Mouse (Mus musculus) embryonic facial prominence, embryonic 14.5 days (tissue): ENCODE measurements around the gene Hoxd13. TPM values are rescaled to one million over a fixed set of nuclear protein-coding genes. Genes with fewer than 3 reads are reported as not detected.
A peak's percentile ranks its signal among the peaks of the same experiment; 100 is the strongest.

Experiments used
- ATAC-seq: fragments of 200-750 bp; cut with Nextera tagmentation; 2 replicates; pipeline ENCODE4 v1.8.0; 2017; ENCODE audit warnings: low read depth, moderate number of reproducible peaks, moderate TSS enrichment
- DNase-seq: peaks from one replicate; pipeline ENCODE4 v3.0.0-alpha.2; 2015; ENCODE audit warnings: low spot score
- H3K27ac ChIP-seq: fragments of 300-500 bp; sonication (generic); replicated peaks from 2 replicates; pipeline ENCODE4 v1.5.1; 2014; ENCODE audit warnings: low read depth, mild to moderate bottlenecking, low read length, moderate library complexity
- H3K27me3 ChIP-seq: fragments of 300-500 bp; sonication (generic); replicated peaks from 2 replicates; pipeline ENCODE4 v1.6.1; 2014; ENCODE audit warnings: low read length; ENCODE audit not compliant: control insufficient read depth, insufficient read depth
- H3K36me3 ChIP-seq: fragments of 300-500 bp; sonication (generic); 2 replicates; pipeline ENCODE4 v1.6.1; 2014; ENCODE audit warnings: low read length, mixed read lengths; ENCODE audit not compliant: control insufficient read depth, insufficient read depth
- H3K4me1 ChIP-seq: fragments of 300-500 bp; sonication (generic); 2 replicates; pipeline ENCODE4 v1.6.1; 2014; ENCODE audit warnings: antibody characterized with exemption, low read length; ENCODE audit not compliant: control insufficient read depth, insufficient read depth
- H3K4me2 ChIP-seq: fragments of 300-500 bp; sonication (generic); 2 replicates; pipeline ENCODE4 v1.6.1; 2014; ENCODE audit warnings: low read depth, mild to moderate bottlenecking, low read length, moderate library complexity, mixed read lengths
- H3K4me3 ChIP-seq: fragments of 300-500 bp; sonication (generic); 2 replicates; pipeline ENCODE4 v1.5.1; 2014; ENCODE audit warnings: low read depth, mild to moderate bottlenecking, low read length
- H3K9ac ChIP-seq: fragments of 300-500 bp; sonication (generic); 2 replicates; pipeline ENCODE4 v1.6.1; 2014; ENCODE audit warnings: low read depth, mild to moderate bottlenecking, low read length, moderate library complexity, mixed read lengths
- H3K9me3 ChIP-seq: fragments of 300-500 bp; sonication (generic); 2 replicates; pipeline ENCODE4 v1.6.1; 2016; ENCODE audit warnings: low read length; ENCODE audit not compliant: control insufficient read depth
- WGBS: fragments of 180-500 bp; shearing (Covaris S2); extraction: QIAGEN DNeasy Blood & Tissue Kit; methylation state at CpG from one replicate; pipeline ENCODE4 v1.1.7; 2014; 5-methylcytosine and 5-hydroxymethylcytosine counted together
- polyA plus RNA-seq: library from polyadenylated mRNA; unstranded; fragments of >200 nt; fragmentation: Nextera tagmentation; extraction: Ambion mirVana; gene quantifications from 2 replicates; pipeline ENCODE4 v1.2.1, GENCODE M21; 2014

Gene Hoxd13
- polyA plus RNA-seq, 1 experiment from 2014 or later, result not detected

GRCm38 (mm10) chr2:74674881-74675665 is 7.0 kb downstream of the Hoxd13 start, which contains the start of gene Hoxd12:
Gene Hoxd12 (plus strand): TSS chr2:74675013.
- Histone ChIP-seq H3K27me3 (peaks cover 100% of the 10 kb centered on the region), H3K4me2 (no peak within 1 kb of the TSS), H3K4me1 (peaks cover 4% of the 10 kb centered on the region; the same call in 1 of the 2 replicates), H3K9ac (no peak within 1 kb of the TSS), H3K4me3 (no peak within 1 kb of the TSS), H3K36me3 (no peaks in the 10 kb centered on the region), H3K9me3 (no peaks in the 10 kb centered on the region), H3K27ac (no peak within 1 kb of the TSS)
- WGBS, result 1% methylated on average over 46 of the region's 47 CpGs
- ATAC-seq (no peak), DNase-seq (no peak)

DNA sequence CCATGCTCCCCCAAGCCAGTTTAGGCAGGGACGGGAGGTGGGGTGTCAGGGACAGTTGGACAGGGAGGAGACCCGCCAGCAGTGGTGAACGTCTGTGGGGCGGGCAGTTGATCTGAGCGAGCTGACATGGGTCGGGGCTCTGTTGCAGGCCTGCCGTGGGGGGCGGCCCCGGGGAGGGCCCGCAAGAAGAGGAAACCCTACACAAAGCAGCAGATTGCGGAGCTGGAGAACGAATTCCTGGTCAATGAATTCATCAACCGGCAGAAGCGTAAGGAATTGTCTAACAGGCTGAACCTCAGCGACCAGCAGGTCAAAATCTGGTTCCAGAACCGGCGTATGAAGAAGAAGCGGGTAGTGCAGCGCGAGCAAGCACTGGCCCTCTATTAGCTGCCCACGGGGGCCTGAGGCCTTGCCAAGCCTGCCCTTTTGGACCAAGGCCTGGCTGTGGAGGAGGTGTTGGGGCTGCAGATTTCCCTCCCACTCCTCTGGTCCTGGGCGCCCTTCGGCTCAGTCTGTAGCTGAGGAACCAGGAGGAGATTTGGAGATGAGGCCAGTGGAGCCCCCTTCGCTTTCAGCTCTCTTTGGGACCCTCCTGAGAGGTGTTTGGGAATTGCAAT is 7.7 kb downstream of the Hoxd13 start:
- Histone ChIP-seq H3K4me2 (no peak overlapping the region), H3K36me3 (no peaks in the 10 kb centered on the region), H3K27me3 (peaks cover 100% of the 10 kb centered on the region), H3K9ac (no peak overlapping the region), H3K4me3 (no peak overlapping the region), H3K4me1 (peaks cover 4% of the 10 kb centered on the region; the same call in 1 of the 2 replicates), H3K27ac (no peak overlapping the region), H3K9me3 (no peaks in the 10 kb centered on the region)
- ATAC-seq, result no peak
- 3% methylated on average over 20 of the region's 24 CpGs for WGBS
- no peak for DNase-seq

GRCm38 (mm10) chr2:74676376-74677052 is 8.4 kb downstream of the Hoxd13 start:
- ATAC-seq, result no peak
- Histone ChIP-seq H3K4me2 (no peak overlapping the region), H3K36me3 (no peaks in the 10 kb centered on the region), H3K4me3 (no peak overlapping the region), H3K9ac (no peak overlapping the region), H3K9me3 (no peaks in the 10 kb centered on the region), H3K27ac (no peak overlapping the region), H3K27me3 (peaks cover 100% of the 10 kb centered on the region), H3K4me1 (peaks cover 4% of the 10 kb centered on the region; the same call in 1 of the 2 replicates)
- 6% methylated on average over 9 of the region's 9 CpGs for WGBS
- no peak for DNase-seq

- Histone ChIP-seq H3K4me1 (peaks cover 4% of the 10 kb centered on the region; the same call in 1 of the 2 replicates), H3K9me3 (no peaks in the 10 kb centered on the region), H3K4me3 (no peak overlapping the region), H3K9ac (no peak overlapping the region), H3K27ac (no peak overlapping the region), H3K36me3 (no peaks in the 10 kb centered on the region), H3K27me3 (peaks cover 100% of the 10 kb centered on the region), H3K4me2 (no peak overlapping the region)
- DNase-seq (no peak), ATAC-seq (no peak)
- 4% methylated on average over 2 of the region's 2 CpGs for WGBS
Measured at GRCm38 (mm10) chr2:74677106-74677505, 9.0 kb downstream of the Hoxd13 start.

- H3K9ac ChIP-seq, result no peak within 1 kb of the TSS
- H3K27me3 ChIP-seq, result peaks cover 100% of the 10 kb centered on the region
- ATAC-seq (no peak), DNase-seq (no peak)
- no peak within 1 kb of the TSS for H3K27ac ChIP-seq
- no peak within 1 kb of the TSS for H3K4me2 ChIP-seq
- 1% methylated on average over 14 of the region's 15 CpGs for WGBS
- no peaks in the 10 kb centered on the region for H3K9me3 ChIP-seq
- H3K36me3 ChIP-seq, result no peaks in the 10 kb centered on the region
- 0 out of 2 replicates have a peak within 1 kb of the TSS, but pooled peaks have one; percentile 3 for H3K4me3 ChIP-seq
- H3K4me1 ChIP-seq, result 0 out of 2 replicates have a peak, but pooled peaks cover 4% of the 10 kb centered on the region
Measured at GRCm38 (mm10) chr2:74678891-74679595, 10.9 kb downstream of the Hoxd13 start, which contains the start of gene Hoxd11. Gene Hoxd11 (plus strand): TSS chr2:74679557.

- no peak for DNase-seq
- no peaks in the 10 kb centered on the region for H3K36me3 ChIP-seq
- H3K4me2 ChIP-seq, result no peak overlapping the region
- H3K27me3 ChIP-seq, result peaks cover 100% of the 10 kb centered on the region
- H3K27ac ChIP-seq, result no peak overlapping the region
- under 1% methylated on average over 26 of the region's 26 CpGs for WGBS
- H3K9ac ChIP-seq, result no peak overlapping the region
- H3K4me1 ChIP-seq, result 0 out of 2 replicates have a peak, but pooled peaks cover 4% of the 10 kb centered on the region
- no peaks in the 10 kb centered on the region for H3K9me3 ChIP-seq
- 0 out of 2 replicates have a peak overlapping the region, but pooled peaks have one; percentile 3 for H3K4me3 ChIP-seq
- ATAC-seq, result no peak
Measured at GRCm38 (mm10) chr2:74679596-74679971, 11.5 kb downstream of the Hoxd13 start.

DNA sequence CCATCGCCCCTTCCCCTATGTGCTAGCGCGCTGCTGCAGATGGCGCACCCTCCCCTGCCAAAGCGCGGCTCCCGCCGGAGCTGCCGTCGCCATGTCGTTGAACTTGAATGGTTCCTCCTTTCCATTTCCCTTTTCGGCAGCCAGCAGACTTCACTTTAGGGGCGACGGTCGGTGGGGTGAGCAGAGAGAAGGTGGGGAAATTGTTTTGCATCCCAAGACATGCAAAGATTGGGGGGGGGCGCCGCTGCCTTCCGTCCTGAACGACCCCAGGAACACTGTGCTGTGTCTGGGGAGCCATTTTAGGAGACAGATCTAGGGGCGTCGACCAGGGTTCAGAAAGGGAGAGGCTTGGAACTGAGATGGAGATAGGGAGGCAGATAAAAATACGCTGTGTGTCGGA is 11.9 kb downstream of the Hoxd13 start:
- no peak overlapping the region for H3K9ac ChIP-seq
- H3K9me3 ChIP-seq, result no peaks in the 10 kb centered on the region
- H3K4me2 ChIP-seq, result no peak overlapping the region
- no peak for ATAC-seq
- DNase-seq, result no peak
- no peak overlapping the region for H3K4me3 ChIP-seq
- no peak overlapping the region for H3K27ac ChIP-seq
- 0 out of 2 replicates have a peak, but pooled peaks cover 4% of the 10 kb centered on the region for H3K4me1 ChIP-seq
- peaks cover 100% of the 10 kb centered on the region for H3K27me3 ChIP-seq
- H3K36me3 ChIP-seq, result no peaks in the 10 kb centered on the region
- WGBS, result under 1% methylated on average over 23 of the region's 23 CpGs
